Mouse (Mus musculus) heart, adult 2 months (tissue): ENCODE results near the gene Tmem247.

ENCODE experiments used
- CTCF ChIP-seq: fragments of 200-600 bp; IDR thresholded peaks from 2 replicates; pipeline ENCODE4 v1.8.1; 2022; ENCODE audit warnings: antibody characterized with exemption, mild to moderate bottlenecking, moderate library complexity
- POLR2A ChIP-seq: fragments of 200-500 bp; IDR thresholded peaks from 2 replicates; pipeline ENCODE4 v1.6.1; 2011; ENCODE audit warnings: mild to moderate bottlenecking, low read depth, low read length, control low read depth; ENCODE audit not compliant: insufficient read depth

- TF ChIP-seq CTCF = no peak
- no peak for TF ChIP-seq POLR2A
Observed at GRCm38 (mm10) chr17:86919729-86920128, 2.6 kb downstream of the Tmem247 start.
